In the genomic region with DNA sequence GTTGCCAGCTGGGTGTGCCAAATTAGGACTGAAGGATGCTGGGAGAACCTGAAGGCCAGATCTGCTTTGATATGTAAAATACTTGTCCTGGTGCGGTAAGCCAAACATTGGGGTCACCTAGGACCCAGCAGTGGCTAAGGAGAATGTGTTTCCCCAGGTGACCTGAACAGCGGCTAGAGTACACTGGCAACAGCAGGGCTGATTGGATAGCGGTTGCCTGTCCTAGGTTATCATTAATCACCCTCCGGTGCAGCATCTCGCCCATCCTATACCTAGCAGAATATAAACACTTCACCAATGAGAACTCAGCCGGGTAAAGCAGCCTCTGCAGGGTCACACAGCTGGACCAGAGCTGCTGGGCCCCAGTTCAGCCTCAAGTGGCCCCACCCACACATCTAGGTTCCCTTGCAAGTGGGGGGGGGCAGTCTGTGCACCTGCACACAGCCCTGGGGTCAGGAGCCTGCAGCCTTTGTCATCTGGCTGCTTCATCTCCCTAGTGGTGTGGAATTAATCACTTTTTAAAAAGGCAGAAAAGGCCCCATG, we compare ENCODE assay signal across 7 mouse cellular contexts.
DNase-seq lines count a peak whose midpoint lies in the region; ATAC-seq and TF ChIP-seq lines count a peak whose summit lies in the region.

No protein-coding gene starts in this region.

- DNase-seq in 3134 (ENCODE audit: extremely low read depth, insufficient read length, low spot score) (peak; percentile 31), CH12.LX (ENCODE audit: extremely low read depth) (no peak)
- no peak for DNase-seq in liver, postnatal 0 days
- DNase-seq in thymus, postnatal 4 days, result no peak

- ATAC-seq in hindbrain, embryonic 12.5 days (ENCODE audit: low FRiP score), result peak; percentile 79
- no peak for ATAC-seq in liver, postnatal 0 days
- ATAC-seq in megakaryocyte, adult 5-6 weeks (ENCODE audit: poor library complexity, severe bottlenecking), result no peak
- ATAC-seq in erythroid progenitor cell, adult 5-6 weeks (replicated peaks; ENCODE audit: low FRiP score, poor library complexity, severe bottlenecking), result no peak

- no peak overlapping the region for H3K9ac ChIP-seq in CH12.LX (ENCODE audit: insufficient read depth, low read depth)
- H3K9ac ChIP-seq in hindbrain, embryonic 12.5 days, result no peak overlapping the region
- H3K9ac ChIP-seq in liver, postnatal 0 days (replicated peaks), result no peak overlapping the region

- no peaks in the 10 kb centered on the region for H3K27me3 ChIP-seq in CH12.LX (replicated peaks)
- H3K27me3 ChIP-seq in hindbrain, embryonic 12.5 days, result no peaks in the 10 kb centered on the region
- no peaks in the 10 kb centered on the region for H3K27me3 ChIP-seq in liver, postnatal 0 days (ENCODE audit: insufficient read depth, low read length)

- no peak for TF ChIP-seq CTCF in CH12.LX (conservative IDR thresholded peaks at IDR 0.05 in 1 of 2, IDR thresholded peaks at IDR 0.05 in 1 of 2; ENCODE audit: low read depth in 2 of 2, low read length in 2 of 2)
- TF ChIP-seq CTCF in liver, postnatal 0 days (IDR thresholded peaks at IDR 0.05; ENCODE audit: low read depth), result no peak

- TF ChIP-seq POLR2A in CH12.LX (IDR thresholded peaks at IDR 0.05; ENCODE audit: low read depth, low read length), result no peak

- H3K4me1 ChIP-seq in CH12.LX (ENCODE audit: control insufficient read depth in 1 of 2, insufficient read depth in 2 of 2), result peaks cover 21 to 68% of the 10 kb centered on the region in 2 experiments
- H3K4me1 ChIP-seq in hindbrain, embryonic 12.5 days, result peaks cover 14% of the 10 kb centered on the region
- peaks cover 42% of the 10 kb centered on the region for H3K4me1 ChIP-seq in liver, postnatal 0 days (ENCODE audit: insufficient read depth)

- no peak overlapping the region for H3K27ac ChIP-seq in CH12.LX (ENCODE audit: insufficient read depth, low read depth)
- peak overlapping the region; percentile 56 for H3K27ac ChIP-seq in hindbrain, embryonic 12.5 days
- H3K27ac ChIP-seq in liver, postnatal 0 days (ENCODE audit: low read depth), result peak overlapping the region; percentile 66

- H3K36me3 ChIP-seq in CH12.LX (replicated peaks in 1 of 2; ENCODE audit: control insufficient read depth in 1 of 2, insufficient read depth in 1 of 2, low read length in 1 of 2), result peaks cover 12 to 78% of the 10 kb centered on the region in 2 experiments
- H3K36me3 ChIP-seq in hindbrain, embryonic 12.5 days, result no peaks in the 10 kb centered on the region
- H3K36me3 ChIP-seq in liver, postnatal 0 days (replicated peaks; ENCODE audit: insufficient read depth, low read length), result no peaks in the 10 kb centered on the region; the same call in 1 of the 2 replicates

- H3K4me3 ChIP-seq in CH12.LX (replicated peaks in 1 of 3; ENCODE audit: low read depth in 2 of 3, low read length in 2 of 3, poor library complexity in 1 of 3), result no peak overlapping the region
- no peak overlapping the region for H3K4me3 ChIP-seq in hindbrain, embryonic 12.5 days
- H3K4me3 ChIP-seq in liver, postnatal 0 days (ENCODE audit: low read depth, low read length), result no peak overlapping the region

- dilution Hi-C loops in CH12.LX (cut with MboI; ENCODE audit: extremely low pct_ligation_motif_present, extremely low pct_unique_long_range_greater_than_20kb, low sequenced_read_pairs), result no loop called here

- in situ Hi-C loops in CH12.LX (cut with MboI; ENCODE audit: low pct_ligation_motif_present, low pct_unique_long_range_greater_than_20kb, low sequenced_read_pairs), result no loop called here

- H3K79me2 ChIP-seq in CH12.LX (replicated peaks; ENCODE audit: control insufficient read depth, extremely low read depth, insufficient read depth, poor library complexity, severe bottlenecking), result no peaks in the 10 kb centered on the region

- no peak overlapping the region for H3K4me2 ChIP-seq in CH12.LX (ENCODE audit: insufficient read depth, low read depth, poor library complexity, severe bottlenecking)
- H3K4me2 ChIP-seq in hindbrain, embryonic 12.5 days (replicated peaks), result no peak overlapping the region
- H3K4me2 ChIP-seq in liver, postnatal 0 days (ENCODE audit: low read depth, low read length), result peak overlapping the region; percentile 19; the same call in 1 of the 2 replicates

- H3K9me3 ChIP-seq in CH12.LX (replicated peaks; ENCODE audit: low read length), result no peaks in the 10 kb centered on the region
- no peaks in the 10 kb centered on the region for H3K9me3 ChIP-seq in hindbrain, embryonic 12.5 days (replicated peaks)
- no peaks in the 10 kb centered on the region for H3K9me3 ChIP-seq in liver, postnatal 0 days (ENCODE audit: low read length)

- no peak for TF ChIP-seq RAD21 in CH12.LX (IDR thresholded peaks at IDR 0.05; ENCODE audit: low read depth, low read length)

- WGBS in hindbrain, embryonic 12.5 days, result 28% methylated on average over 6 of the region's 6 CpGs
- 54% methylated on average over 6 of the region's 6 CpGs for WGBS in liver, postnatal 0 days (ENCODE audit: insufficient replicate concordance)

- no peak for TF ChIP-seq EP300 in CH12.LX (IDR thresholded peaks at IDR 0.05; ENCODE audit: low read length)
- no peak for TF ChIP-seq EP300 in liver, postnatal 0 days (IDR thresholded peaks at IDR 0.05; ENCODE audit: low read depth)

TF ChIP-seq in CH12.LX, 34 proteins besides CTCF, POLR2A, EP300 and RAD21:
- TF ChIP-seq ETS1 (conservative IDR thresholded peaks at IDR 0.05; ENCODE audit: low read depth, low read length) (0 out of 2 replicates have a peak, but pooled peaks have one; percentile 12), CHD1 (IDR thresholded peaks at IDR 0.05; ENCODE audit: low read depth, low read length) (no peak)
